26 mouse cellular contexts compared by ENCODE assay signal in the genomic region with DNA sequence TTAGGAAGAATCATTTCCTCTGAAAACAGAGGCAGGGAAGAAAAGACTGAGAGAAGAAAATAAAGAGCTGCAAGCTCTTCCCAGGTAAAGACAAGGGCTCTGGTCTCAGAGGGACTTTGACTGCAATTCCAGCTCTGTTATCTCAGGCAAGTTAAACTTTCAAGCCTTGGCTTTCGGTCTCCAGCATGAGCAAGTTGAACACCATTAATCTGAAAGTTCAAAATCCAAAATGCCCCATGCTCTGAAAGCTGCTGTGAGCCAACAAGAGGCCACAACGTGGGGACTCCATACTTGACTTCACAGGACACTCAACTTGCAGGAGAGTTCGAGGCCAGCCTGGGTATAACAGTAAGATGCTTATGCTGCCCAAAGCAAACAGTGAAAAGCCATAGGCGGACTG. TPM values are rescaled to one million over a fixed set of nuclear protein-coding genes. Genes with fewer than 3 reads are reported as not detected.
A peak's percentile ranks its signal among the peaks of the same experiment; 100 is the strongest.
DNase-seq lines count a peak whose midpoint lies in the region; ATAC-seq and TF ChIP-seq lines count a peak whose summit lies in the region.
"Had no signal": no experiment of that assay in that cellular context is flagged by ENCODE, and none has a peak within 500 bp of the region (broad histone marks: within the 10 kb centered on the region; RNA-seq: fewer than 3 reads in every experiment).

No protein-coding gene starts in this region.

- H3K9me3 ChIP-seq in liver, embryonic 12.5 days (replicated peaks) = no peaks in the 10 kb centered on the region
- no peaks in the 10 kb centered on the region for H3K9me3 ChIP-seq in embryonic facial prominence, embryonic 10.5 days
- H3K9me3 ChIP-seq: embryonic facial prominence, embryonic 12.5 days; embryonic facial prominence, embryonic 15.5 days; heart, embryonic 10.5 days; heart, embryonic 13.5 days; hindbrain, embryonic 12.5 days; hindbrain, embryonic 15.5 days had no signal

- H3K4me3 ChIP-seq in liver, adult 2 months (ENCODE audit: insufficient read depth, low read depth, low read length) = no peak overlapping the region
- H3K4me3 ChIP-seq in liver, embryonic 12.5 days = no peak overlapping the region
- no peak overlapping the region for H3K4me3 ChIP-seq in embryonic facial prominence, embryonic 10.5 days
- H3K4me3 ChIP-seq: embryonic facial prominence, embryonic 12.5 days; embryonic facial prominence, embryonic 15.5 days; gastrocnemius, adult 2 months; heart, embryonic 10.5 days; heart, embryonic 13.5 days; hindbrain, embryonic 12.5 days; hindbrain, embryonic 15.5 days had no signal

- H3K4me1 ChIP-seq in liver, adult 2 months (ENCODE audit: control insufficient read depth, insufficient read depth, low read length) = peaks cover 8% of the 10 kb centered on the region; the same call in 1 of the 2 replicates
- H3K4me1 ChIP-seq in liver, embryonic 12.5 days = peaks cover 46% of the 10 kb centered on the region
- peaks cover 22% of the 10 kb centered on the region for H3K4me1 ChIP-seq in embryonic facial prominence, embryonic 10.5 days

- TF ChIP-seq CTCF in liver, adult 2 months (IDR thresholded peaks at IDR 0.05; ENCODE audit: low read depth, low read length) = no peak

- H3K36me3 ChIP-seq in liver, adult 2 months (ENCODE audit: control insufficient read depth, insufficient read depth, low read length) = no peaks in the 10 kb centered on the region
- H3K36me3 ChIP-seq in liver, embryonic 12.5 days = peaks cover 38% of the 10 kb centered on the region
- H3K36me3 ChIP-seq in embryonic facial prominence, embryonic 10.5 days (replicated peaks) = peaks cover 18% of the 10 kb centered on the region
- H3K36me3 ChIP-seq: embryonic facial prominence, embryonic 12.5 days; embryonic facial prominence, embryonic 15.5 days; hindbrain, embryonic 15.5 days had no signal

- peaks cover 30% of the 10 kb centered on the region; the same call in 1 of the 2 replicates for H3K79me2 ChIP-seq in liver, adult 2 months (ENCODE audit: control insufficient read depth, insufficient read depth, low read length)

- H3K9ac ChIP-seq in liver, adult 2 months (ENCODE audit: low read depth, low read length) = no peak overlapping the region
- H3K9ac ChIP-seq in liver, embryonic 12.5 days = no peak overlapping the region
- H3K9ac ChIP-seq: embryonic facial prominence, embryonic 12.5 days; embryonic facial prominence, embryonic 15.5 days; forebrain, postnatal 0 days; heart, embryonic 13.5 days; hindbrain, embryonic 12.5 days; hindbrain, embryonic 15.5 days had no signal

- no peaks in the 10 kb centered on the region for H3K27me3 ChIP-seq in liver, adult 2 months (ENCODE audit: control insufficient read depth, insufficient read depth, low read length)
- H3K27me3 ChIP-seq in liver, embryonic 12.5 days (replicated peaks) = no peaks in the 10 kb centered on the region
- H3K27me3 ChIP-seq in embryonic facial prominence, embryonic 10.5 days (replicated peaks; ENCODE audit: low read depth, poor library complexity, severe bottlenecking) = no peaks in the 10 kb centered on the region
- H3K27me3 ChIP-seq: embryonic facial prominence, embryonic 12.5 days; embryonic facial prominence, embryonic 15.5 days; heart, embryonic 13.5 days; hindbrain, embryonic 12.5 days; hindbrain, embryonic 15.5 days had no signal

- no peak for ATAC-seq in liver, embryonic 12.5 days
- ATAC-seq: activated CD4-positive, CD25-positive, alpha-beta regulatory T cell, adult 4 months; forebrain, embryonic 14.5 days; forebrain, postnatal 0 days had no signal

- WGBS in liver, adult 2 months = 63% methylated on average over 4 of the region's 4 CpGs
- WGBS in liver, embryonic 12.5 days (ENCODE audit: insufficient replicate concordance) = 75% methylated on average over 4 of the region's 4 CpGs
- WGBS in embryonic facial prominence, embryonic 10.5 days = 85% methylated on average over 4 of the region's 4 CpGs

- H3K4me2 ChIP-seq in liver, embryonic 12.5 days = no peak overlapping the region
- H3K4me2 ChIP-seq: embryonic facial prominence, embryonic 12.5 days; embryonic facial prominence, embryonic 15.5 days; heart, embryonic 13.5 days; hindbrain, embryonic 12.5 days; hindbrain, embryonic 15.5 days had no signal

- H3K27ac ChIP-seq in liver, adult 2 months (replicated peaks; ENCODE audit: insufficient read depth, low read depth, low read length) = no peak overlapping the region
- no peak overlapping the region for H3K27ac ChIP-seq in liver, embryonic 12.5 days
- no peak overlapping the region for H3K27ac ChIP-seq in embryonic facial prominence, embryonic 10.5 days (replicated peaks)
- H3K27ac ChIP-seq: embryonic facial prominence, embryonic 12.5 days; embryonic facial prominence, embryonic 15.5 days; gastrocnemius, adult 2 months; heart, embryonic 10.5 days; heart, embryonic 13.5 days; hindbrain, embryonic 12.5 days; hindbrain, embryonic 15.5 days had no signal

- no peak for TF ChIP-seq POLR2A in liver, adult 2 months (IDR thresholded peaks at IDR 0.05; ENCODE audit: extremely low read depth, insufficient read depth, low read length)

- peak; percentile 57 for DNase-seq in heart, adult 11 months
- DNase-seq in heart, adult 8-10 months (ENCODE audit: low spot score) = no peak
- peak; percentile 58 for DNase-seq in liver, adult 2 months (ENCODE audit: extremely low read depth, low read depth, low spot score)
- peak; percentile 62 for DNase-seq in yolk sac, embryonic 10.5 days (ENCODE audit: low spot score)
- no peak for DNase-seq in embryonic facial prominence, embryonic 10.5 days (ENCODE audit: low spot score)
- DNase-seq: adrenal gland, adult 8-10 months; adrenal gland, postnatal 25 days; cerebellum, adult 11-12 months; cerebellum, adult 8-10 months; cerebellum, postnatal 10 days; forebrain, postnatal 0 days; gastrocnemius, adult 2 months; gastrocnemius, postnatal 14 days; heart, adult 18-20 months; heart, postnatal 14 days; heart, postnatal 4 days had no signal

RNA-seq across cellular contexts. Expression of a gene that starts 3.3 kb away (rescaled TPM):
- 10 to 100 TPM; 19.0 to 22.9 (median 20.3) TPM for total RNA-seq in heart, adult 8-10 months (2022)
- 20.6 and 21.1 TPM in 2 replicates for total RNA-seq in liver, adult 2 months (2014; rRNA removed)
- polyA plus RNA-seq in liver, adult 2 months (2012; rRNA removed) = 10.0 and 21.4 TPM in 2 replicates
- polyA plus RNA-seq in liver, embryonic 12.5 days (2016; fragmentation: Nextera tagmentation; extraction: Ambion mirVana) = 37.3 and 39.3 TPM in 2 replicates
- polyA plus RNA-seq in embryonic facial prominence, embryonic 10.5 days (2016; fragmentation: Nextera tagmentation; extraction: Ambion mirVana) = 60.6 and 64.6 TPM in 2 replicates

RNA-seq across cellular contexts. Expression of a gene that starts 44.4 kb away (rescaled TPM):
- 1 to 10 TPM; 1.6 to 2.4 (median 2.1) TPM for total RNA-seq in heart, adult 8-10 months (2022)
- total RNA-seq in liver, adult 2 months (2014; rRNA removed) = 19.8 and 24.8 TPM in 2 replicates
- 8.4 and 12.5 TPM in 2 replicates for polyA plus RNA-seq in liver, adult 2 months (2012; rRNA removed)
- 12.8 and 13.7 TPM in 2 replicates for polyA plus RNA-seq in liver, embryonic 12.5 days (2016; fragmentation: Nextera tagmentation; extraction: Ambion mirVana)
- polyA plus RNA-seq in embryonic facial prominence, embryonic 10.5 days (2016; fragmentation: Nextera tagmentation; extraction: Ambion mirVana) = 1.6 and 1.9 TPM in 2 replicates
- total RNA-seq: ES-E14 had no signal

RNA-seq across cellular contexts. Expression of a gene that starts 53.7 kb away (rescaled TPM):
- total RNA-seq in heart, adult 8-10 months (2022) = 1 to 10 TPM; 2.2 to 2.7 (median 2.4) TPM
- 1.9 and 2.1 TPM in 2 replicates for total RNA-seq in liver, adult 2 months (2014; rRNA removed)
- polyA plus RNA-seq in liver, adult 2 months (2012; rRNA removed) = 0.21 and 0.39 TPM in 2 replicates
- polyA plus RNA-seq in liver, embryonic 12.5 days (2016; fragmentation: Nextera tagmentation; extraction: Ambion mirVana) = 0.44 and 0.64 TPM in 2 replicates
- polyA plus RNA-seq in embryonic facial prominence, embryonic 10.5 days (2016; fragmentation: Nextera tagmentation; extraction: Ambion mirVana) = 0.60 and 0.83 TPM in 2 replicates

Comparison
In these comparisons a context has a peak if more than half of its experiments do, and no peak if none do; other contexts are left out.
1. DNase-seq: peak in heart, adult 11 months (single experiment), liver, adult 2 months (single experiment) and yolk sac, embryonic 10.5 days (single experiment); none in heart, adult 8-10 months (single experiment) and embryonic facial prominence, embryonic 10.5 days (single experiment).